9 mouse cellular contexts compared by ENCODE assay signal in the genomic region with DNA sequence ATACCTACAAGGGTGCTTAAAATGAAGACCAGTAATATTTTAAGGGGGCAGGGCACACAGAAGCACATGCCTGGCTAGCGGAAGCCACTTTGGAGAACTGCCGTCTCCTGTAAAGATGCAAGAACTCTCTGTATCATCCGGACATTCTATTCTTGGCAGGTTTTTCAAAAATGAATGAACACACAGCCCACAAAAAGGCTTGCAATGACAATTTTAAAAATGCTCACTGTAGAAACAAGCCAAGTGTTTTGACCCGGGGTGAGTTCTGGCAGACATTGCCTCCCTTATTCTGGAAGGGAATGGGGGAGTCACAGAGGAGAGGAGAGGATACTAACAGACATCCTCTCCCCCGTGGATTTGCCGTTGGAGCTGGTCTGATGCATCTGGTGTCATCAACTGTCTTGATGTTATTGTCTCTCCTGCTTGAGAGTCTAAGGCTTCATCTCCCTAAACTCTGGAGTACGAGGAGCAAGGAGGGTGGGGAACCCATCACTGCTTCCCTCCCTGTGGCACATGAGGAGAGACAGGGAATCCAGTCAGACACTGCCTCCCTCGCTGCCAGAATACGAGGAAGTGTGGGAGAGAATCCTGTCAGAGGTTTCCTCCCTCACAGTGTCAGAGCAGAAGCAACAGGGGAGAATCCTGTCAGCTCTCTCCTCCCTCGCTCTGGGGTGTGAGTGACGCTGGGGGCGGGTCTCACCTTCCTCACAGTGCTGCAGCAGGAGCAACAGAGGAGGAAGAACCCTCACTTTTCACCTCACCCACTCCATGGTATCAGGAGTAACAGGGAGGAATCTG. TPM values are rescaled to one million over a fixed set of nuclear protein-coding genes. Genes with fewer than 3 reads are reported as not detected.
DNase-seq lines count a peak whose midpoint lies in the region; ATAC-seq lines count a peak whose summit lies in the region.
"Had no signal": no experiment of that assay in that cellular context is flagged by ENCODE, and none has a peak within 500 bp of the region (broad histone marks: within the 10 kb centered on the region; RNA-seq: fewer than 3 reads in every experiment).

No protein-coding gene starts in this region.

- WGBS in embryonic facial prominence, embryonic 13.5 days: 29% methylated on average over 12 of the region's 12 CpGs
- WGBS in limb, embryonic 10.5 days: 33% methylated on average over 12 of the region's 12 CpGs

- peaks cover 8% of the 10 kb centered on the region; the same call in 1 of the 2 replicates for H3K27me3 ChIP-seq in embryonic facial prominence, embryonic 13.5 days
- peaks cover 28% of the 10 kb centered on the region; the same call in 1 of the 2 replicates for H3K27me3 ChIP-seq in limb, embryonic 10.5 days (ENCODE audit: low read depth, poor library complexity, severe bottlenecking)

- ATAC-seq in embryonic facial prominence, embryonic 13.5 days (ENCODE audit: insufficient number of reproducible peaks, insufficient read depth, low FRiP score, low TSS enrichment, low read depth): no peak
- 0 out of 2 replicates have a peak, but pooled peaks have one; percentile 10 for ATAC-seq in megakaryocyte, adult 5-6 weeks (ENCODE audit: poor library complexity, severe bottlenecking)

- no peaks in the 10 kb centered on the region for H3K36me3 ChIP-seq in embryonic facial prominence, embryonic 13.5 days
- no peaks in the 10 kb centered on the region for H3K36me3 ChIP-seq in limb, embryonic 10.5 days
- H3K36me3 ChIP-seq: neural tube, embryonic 12.5 days had no signal

- DNase-seq in adrenal gland, postnatal 10 days: peak; percentile 6
- DNase-seq in adrenal gland, postnatal 36 days: no peak
- peak; percentile 37 to 44 for DNase-seq in layer of hippocampus, postnatal 36 days
- DNase-seq in layer of hippocampus, postnatal 25 days (ENCODE audit: extremely low spot score in 1 of 2, low spot score in 1 of 2): no peak
- DNase-seq in MN1 (ENCODE audit: low spot score): no peak
- no peak for DNase-seq in limb, embryonic 10.5 days (ENCODE audit: low spot score)

- H3K9me3 ChIP-seq in embryonic facial prominence, embryonic 13.5 days: no peaks in the 10 kb centered on the region
- no peaks in the 10 kb centered on the region for H3K9me3 ChIP-seq in limb, embryonic 10.5 days (replicated peaks)
- H3K9me3 ChIP-seq: neural tube, embryonic 12.5 days had no signal

- no peak overlapping the region for H3K27ac ChIP-seq in embryonic facial prominence, embryonic 13.5 days
- no peak overlapping the region for H3K27ac ChIP-seq in limb, embryonic 10.5 days
- H3K27ac ChIP-seq: neural tube, embryonic 12.5 days had no signal

- H3K9ac ChIP-seq in embryonic facial prominence, embryonic 13.5 days: no peak overlapping the region
- H3K9ac ChIP-seq: neural tube, embryonic 12.5 days had no signal

- 0 out of 2 replicates have a peak, but pooled peaks cover 8% of the 10 kb centered on the region for H3K4me1 ChIP-seq in embryonic facial prominence, embryonic 13.5 days
- peaks cover 12% of the 10 kb centered on the region for H3K4me1 ChIP-seq in limb, embryonic 10.5 days

- H3K4me3 ChIP-seq in embryonic facial prominence, embryonic 13.5 days: no peak overlapping the region
- H3K4me3 ChIP-seq in limb, embryonic 10.5 days: no peak overlapping the region
- H3K4me3 ChIP-seq: neural tube, embryonic 12.5 days had no signal

- peak overlapping the region; percentile 12; the same call in 1 of the 2 replicates for H3K4me2 ChIP-seq in embryonic facial prominence, embryonic 13.5 days
- H3K4me2 ChIP-seq: neural tube, embryonic 12.5 days had no signal

RNA-seq across cellular contexts. Expression of gene Galnt9, which starts 54.3 kb away (rescaled TPM):
- under 1 TPM; 0.27 to 0.30 TPM for total RNA-seq in adrenal gland, postnatal 10 days (2021)
- under 1 TPM; 0.10 to 0.33 TPM for total RNA-seq in adrenal gland, postnatal 36 days (2021)
- 100 to 1,000 TPM; 105 to 109 TPM for total RNA-seq in layer of hippocampus, postnatal 36 days (2021)
- 100 to 1,000 TPM; 111 to 124 TPM for total RNA-seq in layer of hippocampus, postnatal 25 days (2021)
- polyA plus RNA-seq in embryonic facial prominence, embryonic 13.5 days (2015; fragmentation: Nextera tagmentation; extraction: Ambion mirVana): 0.73 and 1.0 TPM in 2 replicates
- total RNA-seq in megakaryocyte, adult 5-6 weeks (2015): 38.5 and 38.8 TPM in 2 replicates
- 20.4 and 22.2 TPM in 2 replicates for total RNA-seq in megakaryocyte, adult 5-6 weeks (2017)
- polyA plus RNA-seq in limb, embryonic 10.5 days (2016; fragmentation: Nextera tagmentation; extraction: Ambion mirVana): not detected in 2 replicates

RNA-seq across cellular contexts. Expression of gene Noc4l, which starts 54.7 kb away (rescaled TPM):
- total RNA-seq in adrenal gland, postnatal 10 days (2021): 10 to 100 TPM; 18.2 to 19.1 TPM
- 10 to 100 TPM; 20.7 to 21.1 TPM for total RNA-seq in adrenal gland, postnatal 36 days (2021)
- 10 to 100 TPM; 20.0 to 24.7 TPM for total RNA-seq in layer of hippocampus, postnatal 36 days (2021)
- total RNA-seq in layer of hippocampus, postnatal 25 days (2021): 10 to 100 TPM; 29.1 to 29.5 TPM
- 44.9 and 58.3 TPM in 2 replicates for polyA plus RNA-seq in embryonic facial prominence, embryonic 13.5 days (2015; fragmentation: Nextera tagmentation; extraction: Ambion mirVana)
- total RNA-seq in megakaryocyte, adult 5-6 weeks (2015): 11.9 and 12.2 TPM in 2 replicates
- total RNA-seq in megakaryocyte, adult 5-6 weeks (2017): 9.9 and 15.9 TPM in 2 replicates
- polyA plus RNA-seq in limb, embryonic 10.5 days (2016; fragmentation: Nextera tagmentation; extraction: Ambion mirVana): 90.4 and 102 TPM in 2 replicates

RNA-seq across cellular contexts. Expression of gene Ddx51, which starts 54.8 kb away (rescaled TPM):
- 10 to 100 TPM; 16.0 to 17.6 TPM for total RNA-seq in adrenal gland, postnatal 10 days (2021)
- 10 to 100 TPM; 20.3 to 22.8 TPM for total RNA-seq in adrenal gland, postnatal 36 days (2021)
- total RNA-seq in layer of hippocampus, postnatal 36 days (2021): 10 to 100 TPM; 26.0 to 28.8 TPM
- 10 to 100 TPM; 24.1 to 34.6 TPM for total RNA-seq in layer of hippocampus, postnatal 25 days (2021)
- 27.1 and 32.0 TPM in 2 replicates for polyA plus RNA-seq in embryonic facial prominence, embryonic 13.5 days (2015; fragmentation: Nextera tagmentation; extraction: Ambion mirVana)
- 9.7 and 10.8 TPM in 2 replicates for total RNA-seq in megakaryocyte, adult 5-6 weeks (2015)
- total RNA-seq in megakaryocyte, adult 5-6 weeks (2017): 3.5 and 10.9 TPM in 2 replicates
- polyA plus RNA-seq in limb, embryonic 10.5 days (2016; fragmentation: Nextera tagmentation; extraction: Ambion mirVana): 38.1 and 51.8 TPM in 2 replicates

Comparison
In these comparisons a context has a peak if more than half of its experiments do, and no peak if none do; other contexts are left out.
1. DNase-seq: peak in adrenal gland, postnatal 10 days (single experiment) and layer of hippocampus, postnatal 36 days (2 of 2); none in adrenal gland, postnatal 36 days (0 of 2), layer of hippocampus, postnatal 25 days (0 of 2), MN1 (single experiment) and limb, embryonic 10.5 days (single experiment).
2. RNA of gene Galnt9, which starts 54.3 kb away (total RNA-seq): 111 to 124 TPM in layer of hippocampus, postnatal 25 days, 105 to 109 TPM in layer of hippocampus, postnatal 36 days and 20.4 to 38.8 TPM in megakaryocyte, adult 5-6 weeks; 0.10 to 0.33 TPM in adrenal gland, postnatal 36 days and 0.27 to 0.30 TPM in adrenal gland, postnatal 10 days; every median in the first group is over 10 times any median in the second.